Mouse (Mus musculus) CH12.LX (cell line): Measurements from ENCODE around the gene Coq8a.

Experiments
- CTCF ChIP-seq, 2 experiments: IDR thresholded peaks in 1 of 2; conservative IDR thresholded peaks in 1 of 2; 2 replicates each; pipeline ENCODE4 v1.5.1; 2011 to 2012; ENCODE audit warnings: low read depth in 2 of 2, low read length in 2 of 2, improper control_type of control experiment in 1 of 2, inconsistent platforms in 1 of 2, mild to moderate bottlenecking in 1 of 2, moderate library complexity in 1 of 2
- HCFC1 ChIP-seq: IDR thresholded peaks from 2 replicates; pipeline ENCODE4 v1.6.1; 2012; ENCODE audit warnings: low read depth, mild to moderate bottlenecking, inconsistent platforms, low read length, improper control_type of control experiment
- MAFK ChIP-seq: IDR thresholded peaks from 2 replicates; pipeline ENCODE4 v1.6.1; 2011; ENCODE audit warnings: low read length, improper control_type of control experiment; ENCODE audit not compliant: insufficient replicate concordance
- MXI1 ChIP-seq: IDR thresholded peaks from 2 replicates; pipeline ENCODE4 v1.6.1; 2011; ENCODE audit warnings: mild to moderate bottlenecking, low read depth, low read length, improper control_type of control experiment
- NRF1 ChIP-seq: IDR thresholded peaks from 2 replicates; pipeline ENCODE4 v1.6.1; 2014; ENCODE audit warnings: low read depth, mild to moderate bottlenecking, inconsistent platforms, low read length, improper control_type of control experiment, moderate library complexity
- POLR2A ChIP-seq: IDR thresholded peaks from 2 replicates; pipeline ENCODE4 v1.6.1; 2011; ENCODE audit warnings: low read depth, mild to moderate bottlenecking, improper control_type of control experiment, low read length
- SMC3 ChIP-seq: IDR thresholded peaks from 2 replicates; pipeline ENCODE4 v1.6.1; 2011; ENCODE audit warnings: low read depth, low read length, improper control_type of control experiment
- USF1 ChIP-seq: IDR thresholded peaks from 2 replicates; pipeline ENCODE4 v1.6.1; 2014; ENCODE audit warnings: low read depth, mild to moderate bottlenecking, inconsistent platforms, low read length, improper control_type of control experiment
- ZNF384 ChIP-seq: IDR thresholded peaks from 2 replicates; pipeline ENCODE4 v1.6.1; 2012; ENCODE audit warnings: low read depth, low read length, improper control_type of control experiment, inconsistent platforms

DNA sequence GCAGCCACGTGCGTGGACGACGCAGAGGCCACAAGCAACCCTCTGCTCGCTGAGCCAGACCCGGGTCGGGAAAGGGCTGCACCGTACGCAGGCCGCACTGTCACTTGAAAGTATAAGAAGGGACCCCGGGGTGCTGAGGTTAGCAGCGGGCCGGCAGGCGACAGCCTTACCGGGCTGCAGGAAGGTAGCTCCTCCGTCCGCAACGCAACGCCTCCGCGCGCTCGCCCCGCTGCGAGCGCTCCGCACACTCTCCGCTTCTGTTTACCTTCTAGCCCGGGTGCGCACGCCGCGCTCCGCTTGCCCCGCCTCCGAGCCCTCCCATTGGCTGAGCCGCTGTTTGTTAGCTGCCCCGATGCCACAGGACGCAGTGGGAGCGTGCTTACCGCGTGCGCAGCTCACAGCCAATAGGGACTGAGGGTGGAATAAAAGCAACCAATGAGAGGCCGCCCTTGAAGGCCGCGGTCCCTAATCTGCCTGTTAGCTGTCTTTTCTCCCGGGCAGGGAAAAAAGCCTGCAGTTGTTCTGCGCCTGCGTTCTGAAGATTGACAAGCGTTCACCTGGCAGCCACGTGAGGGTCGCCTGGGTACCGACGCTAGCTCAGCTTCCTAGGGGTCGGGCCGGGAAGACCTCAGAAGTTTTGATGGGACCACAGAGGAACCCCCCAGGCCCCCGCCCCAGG lies 3.6 kb downstream of the Coq8a start:
- TF ChIP-seq POLR2A: peak; percentile 88
- TF ChIP-seq USF1: peak; percentile 72
- TF ChIP-seq CTCF (conservative IDR thresholded peaks at IDR 0.05 in 1 of 2, IDR thresholded peaks at IDR 0.05 in 1 of 2; ENCODE audit: low read depth in 2 of 2, low read length in 2 of 2): no peak
- no peak for TF ChIP-seq SMC3
- peak; percentile 98 for TF ChIP-seq MXI1
- TF ChIP-seq MAFK: no peak
- peak; percentile 60 for TF ChIP-seq ZNF384
- peak; percentile 84 for TF ChIP-seq NRF1
- TF ChIP-seq HCFC1: no peak; the same call in 1 of the 2 replicates
